ENCODE assay signal across 7 mouse cellular contexts in genomic region chr11:103361396-103362053, GRCm38 (mm10). TPM values are rescaled to one million over a fixed set of nuclear protein-coding genes. Genes with fewer than 3 reads are reported as not detected.
DNase-seq lines count a peak whose midpoint lies in the region; ATAC-seq and TF ChIP-seq lines count a peak whose summit lies in the region.

No protein-coding gene starts in this region.

- no peak overlapping the region for H3K27ac ChIP-seq in hindbrain, embryonic 13.5 days
- no peak overlapping the region for H3K27ac ChIP-seq in liver, embryonic 13.5 days

- peaks cover 52% of the 10 kb centered on the region for H3K27me3 ChIP-seq in E14TG2a.4 (ENCODE audit: insufficient read depth, low read length)
- peaks cover 100% of the 10 kb centered on the region for H3K27me3 ChIP-seq in hindbrain, embryonic 13.5 days
- H3K27me3 ChIP-seq in liver, embryonic 13.5 days = peaks cover 76% of the 10 kb centered on the region

- no peak overlapping the region for H3K9ac ChIP-seq in hindbrain, embryonic 13.5 days
- no peak overlapping the region for H3K9ac ChIP-seq in liver, embryonic 13.5 days

- peaks cover 18% of the 10 kb centered on the region for H3K36me3 ChIP-seq in E14TG2a.4 (ENCODE audit: insufficient read depth, low read length)
- peaks cover 15% of the 10 kb centered on the region for H3K36me3 ChIP-seq in hindbrain, embryonic 13.5 days
- peaks cover 3% of the 10 kb centered on the region; the same call in 1 of the 2 replicates for H3K36me3 ChIP-seq in liver, embryonic 13.5 days

- peak overlapping the region; percentile 61; the same call in 1 of the 2 replicates for H3K4me2 ChIP-seq in hindbrain, embryonic 13.5 days
- peak overlapping the region; percentile 75 for H3K4me2 ChIP-seq in liver, embryonic 13.5 days

- WGBS in hindbrain, embryonic 13.5 days = 2% methylated on average over 24 of the region's 25 CpGs
- 4% methylated on average over 25 of the region's 25 CpGs for WGBS in liver, embryonic 13.5 days (ENCODE audit: insufficient replicate concordance)

- ATAC-seq in hindbrain, embryonic 13.5 days (ENCODE audit: low FRiP score) = no peak
- ATAC-seq in liver, embryonic 13.5 days (ENCODE audit: low read depth) = 0 out of 2 replicates have a peak, but pooled peaks have one; percentile 6

- H3K9me3 ChIP-seq in E14TG2a.4 (ENCODE audit: low read length) = peaks cover 7% of the 10 kb centered on the region; the same call in 1 of the 2 replicates
- H3K9me3 ChIP-seq in hindbrain, embryonic 13.5 days = no peaks in the 10 kb centered on the region
- H3K9me3 ChIP-seq in liver, embryonic 13.5 days (replicated peaks) = no peaks in the 10 kb centered on the region

- peak; percentile 92 for DNase-seq in R1 (ENCODE audit: low read depth, low spot score)
- no peak for DNase-seq in liver, embryonic 13.5 days
- peak; percentile 24 for DNase-seq in neural tube, embryonic 10.5 days (ENCODE audit: extremely low spot score, low spot score)
- DNase-seq in frontal cortex, postnatal 14 days (ENCODE audit: low spot score in 2 of 2) = no peak
- DNase-seq in cerebellum, postnatal 25 days = no peak

- H3K4me3 ChIP-seq in E14TG2a.4 (replicated peaks; ENCODE audit: low read length) = peak overlapping the region; percentile 82
- 0 out of 2 replicates have a peak overlapping the region, but pooled peaks have one; percentile 43 for H3K4me3 ChIP-seq in hindbrain, embryonic 13.5 days
- peak overlapping the region; percentile 54 for H3K4me3 ChIP-seq in liver, embryonic 13.5 days (replicated peaks)

- peaks cover 84% of the 10 kb centered on the region for H3K4me1 ChIP-seq in E14TG2a.4 (replicated peaks; ENCODE audit: low read depth, low read length)
- H3K4me1 ChIP-seq in hindbrain, embryonic 13.5 days (replicated peaks) = peaks cover 49% of the 10 kb centered on the region
- H3K4me1 ChIP-seq in liver, embryonic 13.5 days (replicated peaks) = peaks cover 42% of the 10 kb centered on the region

- no peak for TF ChIP-seq CTCF in E14TG2a.4 (conservative IDR thresholded peaks at IDR 0.05; ENCODE audit: low read length)

RNA-seq across cellular contexts. Expression of gene Arhgap27, which starts 2.0 kb away (rescaled TPM):
- 3.2 and 3.4 TPM in 2 replicates for polyA plus RNA-seq in hindbrain, embryonic 13.5 days (2015; fragmentation: Nextera tagmentation; extraction: Ambion mirVana)
- 1.6 and 1.8 TPM in 2 replicates for polyA plus RNA-seq in liver, embryonic 13.5 days (2015; fragmentation: Nextera tagmentation; extraction: Ambion mirVana)

RNA-seq across cellular contexts. Expression of gene Plekhm1, which starts 51.0 kb away (rescaled TPM):
- polyA plus RNA-seq in hindbrain, embryonic 13.5 days (2015; fragmentation: Nextera tagmentation; extraction: Ambion mirVana) = 9.1 TPM in 2 replicates
- polyA plus RNA-seq in liver, embryonic 13.5 days (2015; fragmentation: Nextera tagmentation; extraction: Ambion mirVana) = 2.8 and 3.8 TPM in 2 replicates

Comparison
In these comparisons a context has a peak if more than half of its experiments do, and no peak if none do; other contexts are left out.
1. DNase-seq: peak in R1 (single experiment) and neural tube, embryonic 10.5 days (single experiment); none in liver, embryonic 13.5 days (single experiment), frontal cortex, postnatal 14 days (0 of 2) and cerebellum, postnatal 25 days (0 of 2).
2. Peak in every context shown above with its lines, with median percentiles within 50 percentile points of each other: H3K4me3 ChIP-seq.